Mouse (Mus musculus): ENCODE data around the gene Rangap1. TPM values are rescaled to one million over a fixed set of nuclear protein-coding genes. Genes with fewer than 3 reads are reported as not detected.
"Not testable (repeated sequence)": the region's sequence is repeated elsewhere in the genome, so short reads cannot be mapped to it uniquely, and the experiment has no call there.

Rangap1 gene
- total and polyA plus RNA-seq, 3 experiments = 14.1 to 27.3 (median 25.7) TPM

DNA sequence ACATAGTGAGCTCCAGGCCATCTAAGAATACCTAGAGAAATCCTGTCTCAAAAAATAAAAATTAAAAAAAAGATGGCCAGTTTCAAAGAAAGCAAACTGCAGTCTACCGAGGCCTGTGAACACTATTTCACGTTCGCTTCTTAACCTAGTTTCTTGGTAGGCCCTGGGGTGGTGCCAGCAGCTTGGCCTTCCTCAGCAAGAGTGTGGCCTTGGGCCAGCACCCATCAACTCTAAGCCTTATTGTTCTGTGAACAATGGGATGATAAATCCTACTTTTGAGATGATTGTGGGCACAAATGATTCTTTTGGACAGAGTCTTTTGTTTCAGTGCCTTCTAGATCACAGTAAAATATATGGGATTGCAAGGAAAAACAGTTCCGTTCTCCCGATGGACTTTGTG is 13.4 kb upstream of the Rangap1 start:
- intact Hi-C loops (cut with DNase I) = no loop called here
- Histone ChIP-seq H3K36me3 (ENCODE audit: control insufficient read depth, insufficient read depth, low read length) (no peaks in the 10 kb centered on the region), H3K79me2 (replicated peaks; ENCODE audit: control insufficient read depth, insufficient read depth, low read length) (peaks cover 19% of the 10 kb centered on the region), H3K4me3 (no peak overlapping the region), H3K4me1 (ENCODE audit: control insufficient read depth, insufficient read depth, low read length) (peaks cover 2% of the 10 kb centered on the region), H3K9ac (ENCODE audit: low read depth, low read length) (no peak overlapping the region), H3K27ac (no peak overlapping the region), H3K27me3 (ENCODE audit: control insufficient read depth, insufficient read depth, low read length) (no peaks in the 10 kb centered on the region)
- TF ChIP-seq POLR2A (IDR thresholded peaks at IDR 0.05; ENCODE audit: insufficient read depth, low read depth, low read length) = no peak
- no peak for TF ChIP-seq CTCF (IDR thresholded peaks at IDR 0.05)
- WGBS = 61% methylated on average over 5 of the region's 5 CpGs
- DNase-seq = no peak

- H3K4me3 ChIP-seq = no peak overlapping the region
- DNase-seq = no peak
- peaks cover 6% of the 10 kb centered on the region for H3K4me1 ChIP-seq (ENCODE audit: control insufficient read depth, insufficient read depth, low read length)
- H3K36me3 ChIP-seq (ENCODE audit: control insufficient read depth, insufficient read depth, low read length) = no peaks in the 10 kb centered on the region
- H3K79me2 ChIP-seq (replicated peaks; ENCODE audit: control insufficient read depth, insufficient read depth, low read length) = peaks cover 19% of the 10 kb centered on the region
- H3K27ac ChIP-seq = no peak overlapping the region
- H3K9ac ChIP-seq (ENCODE audit: low read depth, low read length) = no peak overlapping the region
- WGBS = 92% methylated on average over 9 of the region's 9 CpGs
- no peaks in the 10 kb centered on the region for H3K27me3 ChIP-seq (ENCODE audit: control insufficient read depth, insufficient read depth, low read length)
- no peak for TF ChIP-seq EP300 (IDR thresholded peaks at IDR 0.05; ENCODE audit: insufficient read depth, low read depth, low read length)
- no peak for TF ChIP-seq CTCF (IDR thresholded peaks at IDR 0.05)
- intact Hi-C loops (cut with DNase I) = no loop called here
Observed at GRCm38 (mm10) chr15:81753669-81754068, 8.3 kb upstream of the Rangap1 start.

- WGBS = 30% methylated on average over 14 of the region's 14 CpGs
- Histone ChIP-seq H3K36me3 (ENCODE audit: control insufficient read depth, insufficient read depth, low read length) (no peaks in the 10 kb centered on the region), H3K4me1 (ENCODE audit: control insufficient read depth, insufficient read depth, low read length) (peaks cover 5% of the 10 kb centered on the region; the same call in 1 of the 2 replicates), H3K27ac (peak overlapping the region; percentile 71), H3K79me2 (replicated peaks; ENCODE audit: control insufficient read depth, insufficient read depth, low read length) (peaks cover 9% of the 10 kb centered on the region), H3K27me3 (ENCODE audit: control insufficient read depth, insufficient read depth, low read length) (no peaks in the 10 kb centered on the region), H3K9ac (ENCODE audit: low read depth, low read length) (no peak overlapping the region), H3K4me3 (no peak overlapping the region)
- intact Hi-C loops (cut with DNase I) = no loop called here
- no peak for TF ChIP-seq CTCF (IDR thresholded peaks at IDR 0.05)
- no peak for TF ChIP-seq EP300 (IDR thresholded peaks at IDR 0.05; ENCODE audit: insufficient read depth, low read depth, low read length)
- TF ChIP-seq POLR2A (IDR thresholded peaks at IDR 0.05; ENCODE audit: insufficient read depth, low read depth, low read length) = no peak
- peak; percentile 36 to 45 for DNase-seq
Observed at GRCm38 (mm10) chr15:81749742-81750141, 4.4 kb upstream of the Rangap1 start.

- H3K27me3 ChIP-seq (ENCODE audit: control insufficient read depth, insufficient read depth, low read length) = no peaks in the 10 kb centered on the region
- H3K27ac ChIP-seq = peak overlapping the region; percentile 88
- intact Hi-C loops (cut with DNase I) = loop anchor here (2.0 kb wide), 2 partner anchors 15 to 59 kb away; no protein-coding TSS in a partner anchor
- H3K4me1 ChIP-seq (ENCODE audit: control insufficient read depth, insufficient read depth, low read length) = peaks cover 6% of the 10 kb centered on the region
- 1% methylated on average over 33 of the region's 33 CpGs for WGBS
- H3K36me3 ChIP-seq (ENCODE audit: control insufficient read depth, insufficient read depth, low read length) = no peaks in the 10 kb centered on the region
- TF ChIP-seq POLR2A (IDR thresholded peaks at IDR 0.05; ENCODE audit: insufficient read depth, low read depth, low read length) = no peak
- no peak for TF ChIP-seq EP300 (IDR thresholded peaks at IDR 0.05; ENCODE audit: insufficient read depth, low read depth, low read length)
- no peak for TF ChIP-seq CTCF (IDR thresholded peaks at IDR 0.05)
- peak overlapping the region; percentile 82 for H3K9ac ChIP-seq (ENCODE audit: low read depth, low read length)
- H3K4me3 ChIP-seq = peak overlapping the region; percentile 93
- H3K79me2 ChIP-seq (replicated peaks; ENCODE audit: control insufficient read depth, insufficient read depth, low read length) = no peaks in the 10 kb centered on the region; the same call in 1 of the 2 replicates
- DNase-seq = peak; percentile 59 to 80
Observed at GRCm38 (mm10) chr15:81745601-81746114, 328 bp upstream of the Rangap1 start.

GRCm38 (mm10) chr15:81742368-81742767 is 3.0 kb downstream of the Rangap1 start:
- 37% methylated on average over 2 of the region's 2 CpGs for WGBS
- intact Hi-C loops (cut with DNase I) = not testable (repeated sequence)

DNA sequence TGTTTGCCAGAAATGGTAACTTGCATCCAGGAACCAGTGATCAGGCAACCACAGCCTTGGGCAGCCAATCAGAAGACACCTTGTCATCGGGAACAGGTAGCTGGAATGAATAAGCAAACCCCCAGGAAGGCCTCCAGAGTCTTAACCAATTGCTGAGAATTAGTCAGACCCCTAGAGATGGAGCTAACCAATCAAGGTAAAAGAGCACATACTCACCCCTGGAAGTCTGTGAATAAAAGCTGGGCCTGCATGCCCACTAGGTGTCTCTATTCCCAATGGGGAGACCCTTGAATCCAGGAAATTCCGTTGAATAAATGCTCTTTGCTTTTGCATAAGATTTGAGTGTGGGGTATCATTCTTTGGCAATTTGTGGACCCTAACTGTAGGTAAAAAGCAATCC is 5.4 kb downstream of the Rangap1 start:
- DNase-seq = no peak
- Histone ChIP-seq H3K27me3 (ENCODE audit: control insufficient read depth, insufficient read depth, low read length) (no peaks in the 10 kb centered on the region), H3K4me3 (no peak overlapping the region), H3K79me2 (replicated peaks; ENCODE audit: control insufficient read depth, insufficient read depth, low read length) (no peaks in the 10 kb centered on the region), H3K9ac (ENCODE audit: low read depth, low read length) (no peak overlapping the region), H3K36me3 (ENCODE audit: control insufficient read depth, insufficient read depth, low read length) (no peaks in the 10 kb centered on the region), H3K4me1 (ENCODE audit: control insufficient read depth, insufficient read depth, low read length) (peaks cover 2% of the 10 kb centered on the region; the same call in 1 of the 2 replicates), H3K27ac (no peak overlapping the region)
- intact Hi-C loops (cut with DNase I) = no loop called here
- peak; percentile 71 for TF ChIP-seq CTCF (IDR thresholded peaks at IDR 0.05)
- no peak for TF ChIP-seq POLR2A (IDR thresholded peaks at IDR 0.05; ENCODE audit: insufficient read depth, low read depth, low read length)
- WGBS = 7% methylated on average over 2 of the region's 2 CpGs

More at GRCm38 (mm10) chr15:81742368-81742767, 3.0 kb downstream of the Rangap1 start:
- not testable (repeated sequence) for DNase-seq; H3K36me3 ChIP-seq (ENCODE audit: control insufficient read depth, insufficient read depth, low read length); H3K79me2 ChIP-seq (replicated peaks; ENCODE audit: control insufficient read depth, insufficient read depth, low read length); H3K4me1 ChIP-seq (ENCODE audit: control insufficient read depth, insufficient read depth, low read length); H3K4me3 ChIP-seq; H3K27me3 ChIP-seq (ENCODE audit: control insufficient read depth, insufficient read depth, low read length); H3K9ac ChIP-seq (ENCODE audit: low read depth, low read length); H3K27ac ChIP-seq
- peak; percentile 28 for TF ChIP-seq CTCF (IDR thresholded peaks at IDR 0.05)

Measured in heart, adult 2 months (tissue).